Mouse (Mus musculus) layer of hippocampus, adult 18-20 months (tissue): ENCODE results near the gene Nkiras2. TPM values are rescaled to one million over a fixed set of nuclear protein-coding genes. Genes with fewer than 3 reads are reported as not detected.
"Not testable (repeated sequence)": the region's sequence is repeated elsewhere in the genome, so short reads cannot be mapped to it uniquely, and the experiment has no call there.

Experiments
- DNase-seq, 2 experiments: peaks; one replicate each; pipeline ENCODE4 v3.0.0; 2022; ENCODE audit warnings: low spot score in 2 of 2
- total RNA-seq, 2 experiments: library from RNA; stranded (reverse); gene quantifications; 2 replicates each; pipeline ENCODE4 v1.2.3; 2021

The Nkiras2 gene
- total RNA-seq, 2 experiments from 2014 or later, result 10.8 to 11.1 TPM

DNA sequence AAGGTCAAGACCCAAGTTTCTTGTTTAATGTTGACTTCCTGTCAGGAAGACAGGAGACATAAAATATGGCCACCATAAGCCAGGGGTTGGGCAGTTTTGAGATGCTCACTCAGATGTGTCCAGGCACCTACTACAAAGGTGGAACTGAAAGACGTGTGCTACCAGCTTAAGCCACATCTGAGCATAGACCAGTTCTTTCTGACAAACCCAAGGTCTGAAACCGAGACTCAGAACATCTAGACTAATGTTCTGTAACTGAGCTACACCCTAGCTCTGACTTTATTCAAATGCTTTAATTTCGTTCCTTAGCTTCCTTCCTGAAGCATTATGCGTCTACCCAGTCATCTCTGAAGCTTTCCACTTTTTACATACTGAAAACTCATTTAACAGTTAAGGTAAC, 21.0 kb upstream of the Nkiras2 start:
- DNase-seq, result no peak

- no peak for DNase-seq
Observed at GRCm38 (mm10) chr11:100601372-100601771, 17.7 kb upstream of the Nkiras2 start.

- no peak for DNase-seq
Observed at GRCm38 (mm10) chr11:100603155-100603554, 15.9 kb upstream of the Nkiras2 start.

DNA sequence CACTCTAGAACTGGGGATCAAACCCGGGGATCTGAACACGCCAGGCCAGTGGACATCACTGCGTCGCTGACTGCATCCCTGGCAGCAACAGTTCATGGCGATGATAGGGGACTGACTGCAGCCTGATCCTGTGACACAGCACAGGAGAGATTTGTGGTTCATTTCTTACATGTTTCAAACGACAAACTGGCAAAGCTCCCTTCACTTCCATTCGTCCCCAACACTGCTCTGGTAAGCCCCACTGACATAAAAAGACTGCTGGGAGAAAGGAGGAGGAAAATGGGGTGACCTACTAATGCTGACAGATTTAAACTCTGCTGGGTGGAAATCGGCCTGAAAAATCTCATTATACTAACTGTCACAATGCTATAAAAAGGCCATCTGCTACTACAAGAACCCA, 15.2 kb upstream of the Nkiras2 start:
- no peak for DNase-seq

DNA sequence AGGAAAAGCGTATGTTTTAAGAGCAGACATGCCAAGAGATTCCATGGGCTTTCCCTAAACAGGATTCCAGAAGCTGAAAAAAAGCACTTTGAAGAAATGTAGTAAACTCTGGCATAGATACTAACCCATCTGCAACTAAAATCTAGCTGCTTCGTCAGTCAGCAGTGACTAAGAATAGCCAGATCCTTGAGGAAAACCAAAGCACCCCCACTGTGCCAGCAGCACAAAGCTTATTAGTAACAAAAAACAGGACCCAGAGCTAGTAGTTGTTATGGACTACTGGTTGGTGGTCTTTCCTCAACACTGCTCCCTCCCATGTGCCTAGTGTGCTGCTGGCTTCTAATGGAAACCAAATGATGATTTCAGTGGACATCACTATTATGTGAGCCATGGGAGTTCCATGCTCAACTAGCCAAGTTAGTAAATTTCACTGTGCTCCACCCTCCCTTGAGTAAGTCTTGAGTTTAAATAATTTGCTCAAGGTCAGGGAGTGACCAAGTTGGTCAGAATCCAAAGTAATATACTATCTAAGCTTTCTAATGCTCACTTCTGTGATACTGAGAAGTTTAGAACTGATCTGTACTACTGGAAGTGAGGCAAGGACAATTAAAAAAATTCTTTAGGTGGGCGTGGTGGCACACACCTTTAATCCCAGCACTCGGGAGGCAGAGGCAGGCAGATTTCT, 14.6 kb upstream of the Nkiras2 start:
- no peak for DNase-seq

- DNase-seq, result no peak
Observed at GRCm38 (mm10) chr11:100605451-100605850, 13.6 kb upstream of the Nkiras2 start.

DNA sequence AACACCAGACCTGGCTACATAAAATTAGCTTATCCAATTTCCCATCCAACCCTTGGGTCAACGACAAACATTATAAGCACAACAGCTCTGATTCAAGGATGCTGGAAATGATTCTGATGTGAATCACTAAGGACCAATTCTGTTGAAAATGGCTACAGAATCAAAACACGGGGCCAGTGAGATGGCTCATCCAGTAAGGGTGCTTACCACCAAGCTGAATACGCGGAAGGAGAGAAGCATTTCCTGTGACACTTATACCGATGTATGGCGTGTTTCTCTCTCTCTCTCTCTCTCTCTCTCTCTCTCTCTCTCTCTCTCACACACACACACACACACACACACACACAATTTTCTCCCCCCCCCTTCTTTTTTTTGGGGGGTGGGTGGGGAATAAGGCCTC, 11.9 kb upstream of the Nkiras2 start:
- DNase-seq, result no peak

DNA sequence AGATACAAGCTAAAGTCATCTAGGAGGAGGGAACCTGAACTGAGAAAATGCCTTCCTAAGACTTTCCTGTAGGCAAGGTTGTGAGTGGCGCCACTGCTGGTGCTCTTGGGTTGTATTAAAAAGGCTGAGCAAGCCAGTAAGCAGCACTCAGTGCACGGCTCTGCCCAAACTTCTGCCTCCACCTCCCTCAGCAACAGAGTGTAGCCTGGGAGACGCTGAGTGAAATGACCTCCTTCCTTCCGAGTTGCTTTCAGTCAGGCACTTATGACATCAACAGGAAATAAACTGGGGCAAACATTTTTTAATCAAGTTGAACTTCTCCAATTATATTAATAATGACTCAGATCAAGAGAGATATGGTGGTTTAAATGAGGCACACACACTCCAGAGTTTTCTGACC, 10.2 kb upstream of the Nkiras2 start:
- DNase-seq, result no peak

DNA sequence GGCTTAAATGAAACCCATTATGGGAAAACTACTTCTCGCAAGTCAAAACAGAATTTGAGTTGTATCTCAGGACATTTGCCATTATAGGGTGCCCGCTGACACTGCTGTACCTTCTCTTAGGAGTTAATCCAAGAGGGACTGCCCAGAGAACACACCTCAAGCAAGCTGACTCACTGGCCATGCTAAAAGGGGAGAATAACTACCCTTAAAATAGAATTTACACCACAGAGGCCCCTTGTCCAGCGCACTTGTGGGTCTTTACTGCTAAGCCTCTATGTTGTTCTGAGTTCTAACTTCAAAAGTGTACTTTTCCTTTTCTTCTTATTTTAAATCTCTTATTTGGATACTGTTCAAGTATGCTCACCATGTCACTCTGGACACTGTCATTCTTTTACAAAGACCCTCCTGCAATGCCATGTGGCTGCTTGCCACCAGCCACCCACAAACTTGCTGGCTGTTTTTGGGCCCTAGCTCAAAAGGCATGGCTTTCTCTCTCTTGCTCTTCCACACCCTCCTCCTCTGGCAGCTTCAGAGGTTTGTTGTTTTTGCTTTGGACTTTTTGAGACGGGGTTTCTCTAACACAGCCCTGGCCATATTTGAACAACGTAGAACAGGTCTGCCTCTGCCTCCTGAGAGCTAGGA, 9.6 kb upstream of the Nkiras2 start:
- DNase-seq, result no peak

GRCm38 (mm10) chr11:100609997-100610680, 8.9 kb upstream of the Nkiras2 start:
- no peak for DNase-seq

- DNase-seq, result no peak
Observed at GRCm38 (mm10) chr11:100611627-100612026, 7.4 kb upstream of the Nkiras2 start.

DNA sequence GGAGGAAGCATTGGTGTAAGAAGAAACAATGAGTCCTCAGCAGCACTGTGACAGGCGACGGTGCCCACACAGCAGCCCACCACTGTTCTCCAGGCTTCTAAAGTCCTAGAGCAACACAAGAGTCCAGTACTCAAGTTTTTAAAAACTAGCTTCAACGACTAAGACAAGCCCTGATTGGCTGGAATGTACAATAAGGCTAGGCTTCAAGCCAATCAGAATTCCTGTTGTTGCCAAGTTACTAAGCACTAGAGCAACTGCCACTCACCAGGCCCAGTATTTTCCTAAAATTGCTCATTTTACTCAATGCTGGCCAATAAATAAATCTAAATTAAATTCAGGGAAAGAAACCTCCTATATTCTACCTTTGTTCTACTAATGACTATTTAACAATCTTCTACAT, 5.8 kb upstream of the Nkiras2 start:
- peak in 1 of 2 experiments; percentile 49 for DNase-seq

- no peak for DNase-seq
Observed at GRCm38 (mm10) chr11:100616332-100616731, 2.7 kb upstream of the Nkiras2 start.

DNA sequence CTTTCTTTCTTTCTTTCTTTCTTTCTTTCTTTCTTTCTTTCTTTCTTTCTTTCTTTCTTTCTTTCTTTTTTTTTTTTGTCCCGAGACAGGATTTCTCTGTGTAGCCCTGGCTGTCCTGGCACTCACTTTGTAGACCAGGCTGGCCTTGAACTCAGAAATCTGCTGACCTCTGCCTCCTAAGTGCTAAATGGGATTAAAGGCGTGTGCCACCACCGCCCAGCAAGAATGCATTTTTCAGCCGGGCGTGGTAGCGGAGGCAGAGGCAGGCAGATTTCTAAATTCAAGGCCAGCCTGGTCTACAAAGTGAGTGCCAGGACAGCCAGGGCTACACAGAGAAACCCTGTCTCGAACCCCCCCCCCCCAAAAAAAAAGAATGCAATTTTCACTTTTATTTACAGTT, 2.2 kb upstream of the Nkiras2 start:
- DNase-seq, result not testable (repeated sequence)

DNA sequence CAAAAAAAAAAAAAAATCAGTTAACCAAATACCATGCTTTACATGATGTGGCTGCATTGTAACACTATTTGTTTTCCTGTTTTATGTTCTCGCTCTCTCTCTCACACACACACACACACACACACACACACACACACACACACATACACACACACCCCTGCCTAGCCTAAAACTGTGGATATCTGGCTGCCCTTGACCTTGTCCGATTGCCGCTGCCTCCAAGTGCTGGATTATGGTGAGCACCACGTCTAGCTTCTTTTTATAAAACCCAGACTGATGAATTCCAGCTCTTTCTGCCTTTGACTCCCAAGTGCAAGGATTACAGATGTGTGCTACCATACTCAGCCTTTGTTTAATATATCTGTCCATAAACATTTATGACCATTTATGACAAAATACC, 1.6 kb upstream of the Nkiras2 start:
- no peak for DNase-seq

- peak; percentile 97 to 98 for DNase-seq
Observed at GRCm38 (mm10) chr11:100619485-100619975, 486 bp downstream of the Nkiras2 start.

GRCm38 (mm10) chr11:100619982-100620381, 938 bp downstream of the Nkiras2 start, which contains the start of gene Dnajc7:
Dnajc7 (minus strand) TSS chr11:100620168.
- no peak for DNase-seq

DNA sequence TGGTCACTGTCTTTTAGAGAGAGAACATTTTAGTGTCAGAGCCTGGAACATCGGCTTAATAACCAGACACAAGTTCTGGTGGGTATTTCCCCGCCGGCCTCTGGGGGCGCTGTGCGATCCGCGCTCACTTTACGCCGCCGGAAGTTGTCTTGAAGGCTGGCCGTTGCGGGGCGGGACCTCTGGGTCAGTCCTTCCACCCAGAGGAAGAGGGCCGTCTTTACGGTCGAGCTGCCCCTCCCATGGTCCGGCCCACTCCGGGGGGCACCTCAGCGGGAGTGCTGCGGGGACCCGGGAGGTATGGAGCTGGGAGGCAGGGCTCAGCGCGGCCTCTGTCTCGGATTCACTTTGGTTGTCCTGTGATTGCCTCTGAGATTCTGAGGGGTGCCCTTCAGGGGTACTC, 3.7 kb downstream of the Nkiras2 start:
- peak; percentile 95 to 97 for DNase-seq

- DNase-seq, result no peak
Observed at GRCm38 (mm10) chr11:100623867-100624266, 4.8 kb downstream of the Nkiras2 start.

GRCm38 (mm10) chr11:100625754-100626700, 7.0 kb downstream of the Nkiras2 start:
- no peak for DNase-seq

- peak; percentile 35 to 70 for DNase-seq
Observed at GRCm38 (mm10) chr11:100626701-100627195, 7.7 kb downstream of the Nkiras2 start.
